Mouse (Mus musculus) stomach, embryonic 14.5 days (tissue): Measurements from ENCODE around the gene Rcor3. TPM values are rescaled to one million over a fixed set of nuclear protein-coding genes. Genes with fewer than 3 reads are reported as not detected.

ENCODE experiments used
- ATAC-seq: fragments of 200-750 bp; cut with Nextera tagmentation; 2 replicates; pipeline ENCODE4 v1.8.0; 2017; ENCODE audit warnings: low read depth, moderate TSS enrichment; ENCODE audit not compliant: insufficient number of reproducible peaks, insufficient read depth, low FRiP score
- H3K27ac ChIP-seq: fragments of 300-500 bp; sonication (generic); 2 replicates; pipeline ENCODE4 v1.5.1; 2014; ENCODE audit warnings: mild to moderate bottlenecking, low read length, moderate library complexity, mixed read lengths
- H3K27me3 ChIP-seq: fragments of 300-500 bp; sonication (generic); 2 replicates; pipeline ENCODE4 v1.6.1; 2014; ENCODE audit warnings: low read length, control low read depth, mixed read lengths; ENCODE audit not compliant: control insufficient read depth, insufficient read depth
- H3K36me3 ChIP-seq: fragments of 300-500 bp; sonication (generic); 2 replicates; pipeline ENCODE4 v1.6.1; 2014; ENCODE audit warnings: mild to moderate bottlenecking, control low read depth, low read length, moderate library complexity, mixed read lengths; ENCODE audit not compliant: control insufficient read depth, insufficient read depth
- H3K4me1 ChIP-seq: fragments of 300-500 bp; sonication (generic); 2 replicates; pipeline ENCODE4 v1.6.1; 2014; ENCODE audit warnings: low read length, control low read depth, mixed read lengths; ENCODE audit not compliant: control insufficient read depth, insufficient read depth
- H3K4me2 ChIP-seq: fragments of 300-500 bp; sonication (generic); replicated peaks from 2 replicates; pipeline ENCODE4 v1.6.1; 2014; ENCODE audit warnings: low read depth, low read length, control low read depth
- H3K4me3 ChIP-seq: fragments of 300-500 bp; sonication (generic); 2 replicates; pipeline ENCODE4 v1.5.1; 2014; ENCODE audit warnings: low read depth, low read length, control low read depth
- H3K9ac ChIP-seq: fragments of 300-500 bp; sonication (generic); replicated peaks from 2 replicates; pipeline ENCODE4 v1.6.1; 2014; ENCODE audit warnings: low read depth, mild to moderate bottlenecking, control low read depth, low read length, moderate library complexity, mixed read lengths
- H3K9me3 ChIP-seq: fragments of 300-500 bp; sonication (generic); 2 replicates; pipeline ENCODE4 v1.6.1; 2016; ENCODE audit warnings: low read depth, low read length, control low read depth; ENCODE audit not compliant: control insufficient read depth
- whole genome bisulfite sequencing: fragments of 180-500 bp; shearing (Covaris S2); extraction: QIAGEN DNeasy Blood & Tissue Kit; methylation state at CpG from one replicate; pipeline ENCODE4 v1.1.7; 2014; 5-methylcytosine and 5-hydroxymethylcytosine counted together
- polyA plus RNA-seq: library from polyadenylated mRNA; unstranded; fragments of >200 nt; fragmentation: Nextera tagmentation; extraction: Ambion mirVana; gene quantifications from 2 replicates; pipeline ENCODE4 v1.2.1, GENCODE M21; 2014

The Rcor3 gene
- 36.3 and 36.8 TPM in 2 replicates for polyA plus RNA-seq

GRCm38 (mm10) chr1:192137926-192138910 lies at the start of gene Rcor3:
TSS of gene Rcor3 (minus strand) at chr1:192138062.
- peak within 1 kb of the TSS; percentile 80 for H3K4me3 ChIP-seq
- peaks cover 6% of the 10 kb centered on the region; the same call in 1 of the 2 replicates for H3K36me3 ChIP-seq
- H3K9me3 ChIP-seq = no peaks in the 10 kb centered on the region
- H3K4me1 ChIP-seq = peaks cover 12% of the 10 kb centered on the region; the same call in 1 of the 2 replicates
- H3K27me3 ChIP-seq = no peaks in the 10 kb centered on the region
- under 1% methylated on average over 46 of the region's 88 CpGs for WGBS
- peak within 1 kb of the TSS; percentile 88 for H3K4me2 ChIP-seq
- H3K27ac ChIP-seq = peak within 1 kb of the TSS; percentile 97
- peak within 1 kb of the TSS; percentile 87 for H3K9ac ChIP-seq
- ATAC-seq = peak; percentile 86

GRCm38 (mm10) chr1:192181696-192182257 lies 43.9 kb upstream of the Rcor3 start:
- no peak for ATAC-seq
- H3K9me3 ChIP-seq = 0 out of 2 replicates have a peak, but pooled peaks cover 4% of the 10 kb centered on the region
- no peaks in the 10 kb centered on the region for H3K36me3 ChIP-seq
- H3K27ac ChIP-seq = no peak overlapping the region
- no peaks in the 10 kb centered on the region for H3K4me1 ChIP-seq
- H3K9ac ChIP-seq = no peak overlapping the region
- no peaks in the 10 kb centered on the region for H3K27me3 ChIP-seq
- 77% methylated on average over 4 of the region's 4 CpGs for WGBS
- H3K4me3 ChIP-seq = no peak overlapping the region
- no peak overlapping the region for H3K4me2 ChIP-seq

- Histone ChIP-seq H3K36me3 (no peaks in the 10 kb centered on the region), H3K9me3 (0 out of 2 replicates have a peak, but pooled peaks cover 4% of the 10 kb centered on the region), H3K4me3 (no peak overlapping the region), H3K9ac (no peak overlapping the region), H3K4me1 (no peaks in the 10 kb centered on the region), H3K4me2 (no peak overlapping the region), H3K27me3 (no peaks in the 10 kb centered on the region), H3K27ac (no peak overlapping the region)
- ATAC-seq = no peak
- 63% methylated on average over 3 of the region's 3 CpGs for WGBS
Observed at GRCm38 (mm10) chr1:192179877-192180276, 42.0 kb upstream of the Rcor3 start.

- Histone ChIP-seq H3K9me3 (no peaks in the 10 kb centered on the region), H3K4me1 (no peaks in the 10 kb centered on the region), H3K27me3 (no peaks in the 10 kb centered on the region), H3K4me3 (no peak overlapping the region), H3K4me2 (no peak overlapping the region), H3K36me3 (no peaks in the 10 kb centered on the region), H3K9ac (no peak overlapping the region), H3K27ac (no peak overlapping the region)
- ATAC-seq = no peak
- 77% methylated on average over 3 of the region's 3 CpGs for WGBS
Observed at GRCm38 (mm10) chr1:192171477-192171876, 33.6 kb upstream of the Rcor3 start.

GRCm38 (mm10) chr1:192151179-192151578 lies 13.3 kb upstream of the Rcor3 start:
- no peak overlapping the region for H3K27ac ChIP-seq
- no peaks in the 10 kb centered on the region for H3K36me3 ChIP-seq
- no peak overlapping the region for H3K9ac ChIP-seq
- H3K9me3 ChIP-seq = no peaks in the 10 kb centered on the region
- WGBS = 85% methylated on average over 4 of the region's 4 CpGs
- H3K4me3 ChIP-seq = no peak overlapping the region
- H3K4me1 ChIP-seq = no peaks in the 10 kb centered on the region
- H3K4me2 ChIP-seq = no peak overlapping the region
- no peaks in the 10 kb centered on the region for H3K27me3 ChIP-seq
- no peak for ATAC-seq

- Histone ChIP-seq H3K27ac (no peak overlapping the region), H3K27me3 (no peaks in the 10 kb centered on the region), H3K36me3 (no peaks in the 10 kb centered on the region), H3K4me1 (peaks cover 12% of the 10 kb centered on the region; the same call in 1 of the 2 replicates), H3K9ac (no peak overlapping the region), H3K9me3 (no peaks in the 10 kb centered on the region), H3K4me2 (no peak overlapping the region), H3K4me3 (no peak overlapping the region)
- WGBS = 95% methylated on average over 2 of the region's 2 CpGs
- ATAC-seq = no peak
Observed at GRCm38 (mm10) chr1:192140313-192140712, 2.5 kb upstream of the Rcor3 start.

- peak overlapping the region; percentile 97 for H3K27ac ChIP-seq
- 0% methylated on average over 22 of the region's 61 CpGs for WGBS
Observed at GRCm38 (mm10) chr1:192137291-192137925, 454 bp downstream of the Rcor3 start.

More at GRCm38 (mm10) chr1:192137291-192137925, 454 bp downstream of the Rcor3 start:
- Histone ChIP-seq H3K4me3 (peak overlapping the region; percentile 80), H3K4me1 (peaks cover 12% of the 10 kb centered on the region; the same call in 1 of the 2 replicates), H3K27me3 (no peaks in the 10 kb centered on the region), H3K9ac (peak overlapping the region; percentile 87), H3K4me2 (peak overlapping the region; percentile 88), H3K9me3 (no peaks in the 10 kb centered on the region), H3K36me3 (peaks cover 7% of the 10 kb centered on the region; the same call in 1 of the 2 replicates)
- peak; percentile 31 for ATAC-seq
